Mouse (Mus musculus) kidney, postnatal 0 days (tissue): Measurements from ENCODE around the gene Smco3. TPM values are rescaled to one million over a fixed set of nuclear protein-coding genes. Genes with fewer than 3 reads are reported as not detected.
A peak's percentile ranks its signal among the peaks of the same experiment; 100 is the strongest.

Experiments used
- ATAC-seq: fragments of 200-750 bp; cut with Nextera tagmentation; replicated peaks from 2 replicates; pipeline ENCODE4 v1.8.0; 2017; ENCODE audit warnings: low read depth, moderate number of reproducible peaks, moderate TSS enrichment, moderate library complexity; ENCODE audit not compliant: low FRiP score
- DNase-seq: peaks from one replicate; pipeline ENCODE4 v3.0.0-alpha.2; 2016; ENCODE audit warnings: low spot score
- H3K27ac ChIP-seq: fragments of 300-500 bp; sonication (generic); 2 replicates; pipeline ENCODE4 v1.5.1; 2014; ENCODE audit warnings: mild to moderate bottlenecking
- H3K27me3 ChIP-seq: fragments of 300-500 bp; sonication (generic); 2 replicates; pipeline ENCODE4 v1.6.1; 2014; ENCODE audit warnings: low read length, mixed read lengths; ENCODE audit not compliant: insufficient read depth
- H3K36me3 ChIP-seq: fragments of 300-500 bp; sonication (generic); 2 replicates; pipeline ENCODE4 v1.6.1; 2014; ENCODE audit warnings: low read length, mixed read lengths; ENCODE audit not compliant: insufficient read depth
- H3K4me1 ChIP-seq: fragments of 300-500 bp; sonication (generic); replicated peaks from 2 replicates; pipeline ENCODE4 v1.6.1; 2014; ENCODE audit warnings: antibody characterized with exemption, low read length, mixed read lengths; ENCODE audit not compliant: insufficient read depth
- H3K4me2 ChIP-seq: fragments of 300-500 bp; sonication (generic); 2 replicates; pipeline ENCODE4 v1.6.1; 2014; ENCODE audit warnings: mild to moderate bottlenecking, low read length, moderate library complexity, mixed read lengths
- H3K4me3 ChIP-seq: fragments of 300-500 bp; sonication (generic); replicated peaks from 2 replicates; pipeline ENCODE4 v1.5.1; 2014; ENCODE audit warnings: low read depth, low read length
- H3K9ac ChIP-seq: fragments of 300-500 bp; sonication (generic); 2 replicates; pipeline ENCODE4 v1.6.1; 2014; ENCODE audit warnings: low read depth, low read length
- H3K9me3 ChIP-seq: fragments of 300-500 bp; sonication (generic); replicated peaks from 2 replicates; pipeline ENCODE4 v1.6.1; 2016; ENCODE audit warnings: low read length, inconsistent platforms, mixed read lengths
- CTCF ChIP-seq: IDR thresholded peaks from 2 replicates; pipeline ENCODE4 v1.5.1; 2016; ENCODE audit warnings: antibody characterized with exemption, low read depth, mild to moderate bottlenecking, moderate library complexity
- WGBS: fragments of 180-500 bp; shearing (Covaris S2); extraction: QIAGEN DNeasy Blood & Tissue Kit; methylation state at CpG from one replicate; pipeline ENCODE4 v1.1.7; 2014; 5-methylcytosine and 5-hydroxymethylcytosine counted together
- polyA plus RNA-seq: library from polyadenylated mRNA; unstranded; fragments of >200 nt; fragmentation: Nextera tagmentation; extraction: Ambion mirVana; gene quantifications from 2 replicates; pipeline ENCODE4 v1.2.1, GENCODE M21; 2015

Smco3 gene
- polyA plus RNA-seq, 1 experiment from 2014 or later: 2.1 TPM

- peak within 1 kb of the TSS; percentile 32; the same call in 1 of the 2 replicates for H3K9ac ChIP-seq
- no peak for ATAC-seq
- TF ChIP-seq CTCF: no peak
These were observed 22.1 kb upstream of the Smco3 start, which contains the start of gene Art4 for GRCm38 (mm10) chr6:136857186-136857872. Art4 (minus strand) TSS chr6:136857733.

GRCm38 (mm10) chr6:136856071-136856636 is 20.9 kb upstream of the Smco3 start:
- Histone ChIP-seq H3K9me3 (no peaks in the 10 kb centered on the region), H3K9ac (peak overlapping the region; percentile 15; the same call in 1 of the 2 replicates), H3K36me3 (no peaks in the 10 kb centered on the region), H3K27me3 (no peaks in the 10 kb centered on the region), H3K4me1 (peaks cover 15% of the 10 kb centered on the region; the same call in 1 of the 2 replicates), H3K4me2 (peak overlapping the region; percentile 17), H3K4me3 (0 out of 2 replicates have a peak overlapping the region, but pooled peaks have one; percentile 6), H3K27ac (peak overlapping the region; percentile 8; the same call in 1 of the 2 replicates)
- ATAC-seq: no peak
- TF ChIP-seq CTCF: no peak
- WGBS: 45% methylated on average over 14 of the region's 14 CpGs
- DNase-seq: peak; percentile 44

More at GRCm38 (mm10) chr6:136857186-136857872, 22.1 kb upstream of the Smco3 start, which contains the start of gene Art4:
- Histone ChIP-seq H3K9me3 (no peaks in the 10 kb centered on the region), H3K27me3 (no peaks in the 10 kb centered on the region), H3K4me1 (peaks cover 15% of the 10 kb centered on the region; the same call in 1 of the 2 replicates), H3K4me3 (peak within 1 kb of the TSS; percentile 9; the same call in 1 of the 2 replicates), H3K4me2 (peak within 1 kb of the TSS; percentile 40; the same call in 1 of the 2 replicates), H3K36me3 (no peaks in the 10 kb centered on the region), H3K27ac (peak within 1 kb of the TSS; percentile 83)
- no peak for DNase-seq
- WGBS: 50% methylated on average over 18 of the region's 18 CpGs

- Histone ChIP-seq H3K4me3 (no peak overlapping the region), H3K4me2 (0 out of 2 replicates have a peak overlapping the region, but pooled peaks have one; percentile 17), H3K4me1 (peaks cover 15% of the 10 kb centered on the region; the same call in 1 of the 2 replicates), H3K27me3 (no peaks in the 10 kb centered on the region), H3K27ac (no peak overlapping the region), H3K9ac (no peak overlapping the region), H3K36me3 (no peaks in the 10 kb centered on the region), H3K9me3 (no peaks in the 10 kb centered on the region)
- no peak for TF ChIP-seq CTCF
- DNase-seq: no peak
- ATAC-seq: no peak
- 70% methylated on average over 2 of the region's 2 CpGs for WGBS
These were observed 19.9 kb upstream of the Smco3 start for GRCm38 (mm10) chr6:136855183-136855582.

GRCm38 (mm10) chr6:136854361-136854781 is 19.1 kb upstream of the Smco3 start:
- Histone ChIP-seq H3K36me3 (no peaks in the 10 kb centered on the region), H3K4me1 (peaks cover 15% of the 10 kb centered on the region; the same call in 1 of the 2 replicates), H3K27ac (no peak overlapping the region), H3K9me3 (no peaks in the 10 kb centered on the region), H3K4me3 (no peak overlapping the region), H3K9ac (no peak overlapping the region), H3K4me2 (no peak overlapping the region), H3K27me3 (no peaks in the 10 kb centered on the region)
- 73% methylated on average over 11 of the region's 11 CpGs for WGBS
- DNase-seq: no peak
- no peak for ATAC-seq
- TF ChIP-seq CTCF: no peak

GRCm38 (mm10) chr6:136852762-136853161 is 17.5 kb upstream of the Smco3 start:
- TF ChIP-seq CTCF: no peak
- 52% methylated on average over 3 of the region's 3 CpGs for WGBS
- H3K27ac ChIP-seq: peak overlapping the region; percentile 82
- peak; percentile 54 for DNase-seq
- H3K27me3 ChIP-seq: no peaks in the 10 kb centered on the region
- peaks cover 15% of the 10 kb centered on the region; the same call in 1 of the 2 replicates for H3K4me1 ChIP-seq
- H3K9ac ChIP-seq: no peak overlapping the region
- H3K9me3 ChIP-seq: no peaks in the 10 kb centered on the region
- ATAC-seq: peak; percentile 12; the same call in 1 of the 2 replicates
- H3K36me3 ChIP-seq: no peaks in the 10 kb centered on the region
- no peak overlapping the region for H3K4me2 ChIP-seq
- H3K4me3 ChIP-seq: no peak overlapping the region

DNA sequence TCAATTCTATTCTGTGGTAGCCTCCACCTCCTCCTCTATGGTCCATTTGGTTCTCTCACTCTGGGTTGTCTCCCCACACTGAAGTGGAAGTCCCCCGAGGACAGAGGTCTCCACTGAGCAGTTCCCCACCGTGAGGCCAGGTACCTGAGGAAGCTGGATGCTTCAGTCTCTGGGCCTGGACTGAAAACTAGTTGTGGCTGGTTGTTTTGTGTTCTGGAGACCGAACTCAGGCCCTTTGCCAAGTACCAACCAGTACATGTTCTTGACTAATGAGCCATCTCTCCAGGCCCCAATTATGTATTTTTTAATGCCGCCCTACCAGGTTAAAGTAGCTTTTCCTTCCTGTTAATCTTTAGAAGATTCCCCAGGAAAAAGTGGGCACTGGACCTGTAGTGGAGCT is 17.1 kb upstream of the Smco3 start:
- peak overlapping the region; percentile 82 for H3K27ac ChIP-seq
- H3K4me1 ChIP-seq: peaks cover 11% of the 10 kb centered on the region; the same call in 1 of the 2 replicates
- WGBS: 62% methylated on average over 4 of the region's 4 CpGs
- ATAC-seq (peak; percentile 58), DNase-seq (no peak)
- H3K36me3 ChIP-seq: no peaks in the 10 kb centered on the region
- no peak overlapping the region for H3K4me3 ChIP-seq
- TF ChIP-seq CTCF: no peak
- no peaks in the 10 kb centered on the region for H3K9me3 ChIP-seq
- H3K9ac ChIP-seq: no peak overlapping the region
- no peak overlapping the region for H3K4me2 ChIP-seq
- H3K27me3 ChIP-seq: no peaks in the 10 kb centered on the region
